Mouse (Mus musculus) cerebellum, postnatal 10 days (tissue): ENCODE data around the gene Gpank1.

Source experiments
- DNase-seq, 2 experiments: peaks; one replicate each; pipeline ENCODE4 v3.0.0; 2021; ENCODE audit warnings: mixed read lengths in 2 of 2

Gene Gpank1

GRCm38 (mm10) chr17:35162730-35163129, 41.5 kb downstream of the Gpank1 start:
- DNase-seq = peak; percentile 60 to 63

GRCm38 (mm10) chr17:35163326-35164081, 42.2 kb downstream of the Gpank1 start:
- peak in 1 of 2 experiments; percentile 53 for DNase-seq

- DNase-seq = no peak
These were observed 42.9 kb downstream of the Gpank1 start for GRCm38 (mm10) chr17:35164218-35164567.

- DNase-seq = peak; percentile 99
These were observed 43.6 kb downstream of the Gpank1 start, which contains the start of gene Prrc2a for GRCm38 (mm10) chr17:35164568-35165450. Prrc2a (minus strand) TSS chr17:35164897.

GRCm38 (mm10) chr17:35165451-35166155, 44.3 kb downstream of the Gpank1 start:
- DNase-seq = no peak

GRCm38 (mm10) chr17:35166352-35167035, 45.2 kb downstream of the Gpank1 start:
- peak; percentile 84 to 87 for DNase-seq

- DNase-seq = no peak
These were observed 46.5 kb downstream of the Gpank1 start for GRCm38 (mm10) chr17:35167794-35168193.

GRCm38 (mm10) chr17:35168541-35169207, 47.4 kb downstream of the Gpank1 start:
- DNase-seq = peak; percentile 47 to 73

GRCm38 (mm10) chr17:35172445-35173234, 51.4 kb downstream of the Gpank1 start:
- peak in 1 of 2 experiments; percentile 43 for DNase-seq

- DNase-seq = no peak
These were observed 52.1 kb downstream of the Gpank1 start for GRCm38 (mm10) chr17:35173329-35173728.
